Mouse (Mus musculus): ENCODE data around the gene Ybx2.

- TF ChIP-seq POLR2A (IDR thresholded peaks at IDR 0.05; ENCODE audit: borderline replicate concordance, extremely low read depth, insufficient read depth, insufficient read length, poor library complexity, severe bottlenecking) = no peak
- TF ChIP-seq CTCF (IDR thresholded peaks at IDR 0.05; ENCODE audit: borderline replicate concordance, extremely low read depth, insufficient read depth, insufficient read length) = no peak
Measured at GRCm38 (mm10) chr11:69927501-69927900, 8.1 kb upstream of the Ybx2 start.
